Mouse (Mus musculus) brain, embryonic 14.5 days (tissue): ENCODE measurements around the gene Slc7a6. TPM values are rescaled to one million over a fixed set of nuclear protein-coding genes. Genes with fewer than 3 reads are reported as not detected.
A peak's percentile ranks its signal among the peaks of the same experiment; 100 is the strongest.
"Not testable (repeated sequence)": the region's sequence is repeated elsewhere in the genome, so short reads cannot be mapped to it uniquely, and the experiment has no call there.

Source experiments
- DNase-seq: peaks from one replicate; pipeline ENCODE4 v3.0.0-alpha.2; 2011; ENCODE audit warnings: low read depth
- CTCF ChIP-seq: fragments of 200-500 bp; IDR thresholded peaks from 2 replicates; pipeline ENCODE4 v1.5.1; 2012; ENCODE audit warnings: inconsistent platforms, mild to moderate bottlenecking, moderate library complexity, borderline replicate concordance; ENCODE audit not compliant: insufficient read depth, insufficient read length; ENCODE audit errors: extremely low read depth
- POLR2A ChIP-seq: fragments of 200-500 bp; IDR thresholded peaks from 2 replicates; pipeline ENCODE4 v1.6.1; 2012; ENCODE audit warnings: mild to moderate bottlenecking, inconsistent platforms, borderline replicate concordance; ENCODE audit not compliant: poor library complexity, insufficient read depth, insufficient read length, severe bottlenecking; ENCODE audit errors: extremely low read depth
- polyA plus RNA-seq: library from polyadenylated mRNA; depleted of rRNA; stranded (reverse); fragments of >200 nt; gene quantifications from 2 replicates; pipeline ENCODE4 v1.2.3, GENCODE M21; 2012

The Slc7a6 gene
- polyA plus RNA-seq, 1 experiment, result 56.7 TPM

- TF ChIP-seq POLR2A (no peak), CTCF (peak; percentile 7; the same call in 1 of the 2 replicates)
- peak; percentile 24 for DNase-seq
Observed at GRCm38 (mm10) chr8:106169934-106170480, 1.4 kb downstream of the Slc7a6 start.

- no peak for TF ChIP-seq POLR2A
- TF ChIP-seq CTCF, result no peak
Observed at GRCm38 (mm10) chr8:106173566-106173965, 4.9 kb downstream of the Slc7a6 start.

GRCm38 (mm10) chr8:106176891-106177290 is 8.2 kb downstream of the Slc7a6 start:
- DNase-seq, result peak; percentile 53
- TF ChIP-seq POLR2A (no peak), CTCF (no peak)

More at GRCm38 (mm10) chr8:106173566-106173965, 4.9 kb downstream of the Slc7a6 start:
- DNase-seq, result no peak

- no peak for DNase-seq
- TF ChIP-seq CTCF (no peak), POLR2A (no peak)
Observed at GRCm38 (mm10) chr8:106177594-106177993, 8.9 kb downstream of the Slc7a6 start.

- TF ChIP-seq POLR2A (no peak), CTCF (no peak)
Observed at GRCm38 (mm10) chr8:106178428-106178827, 9.8 kb downstream of the Slc7a6 start.

GRCm38 (mm10) chr8:106185628-106186270 is 17.1 kb downstream of the Slc7a6 start:
- TF ChIP-seq POLR2A (no peak), CTCF (no peak)
- peak; percentile 68 for DNase-seq

More at GRCm38 (mm10) chr8:106178428-106178827, 9.8 kb downstream of the Slc7a6 start:
- DNase-seq, result no peak

GRCm38 (mm10) chr8:106186394-106186793 is 17.7 kb downstream of the Slc7a6 start:
- no peak for TF ChIP-seq CTCF
- TF ChIP-seq POLR2A, result no peak
- DNase-seq, result no peak

GRCm38 (mm10) chr8:106189162-106189561 is 20.5 kb downstream of the Slc7a6 start:
- TF ChIP-seq POLR2A (no peak), CTCF (no peak)
- no peak for DNase-seq

GRCm38 (mm10) chr8:106191639-106192038 is 23.0 kb downstream of the Slc7a6 start:
- DNase-seq, result no peak
- TF ChIP-seq CTCF, result no peak

- TF ChIP-seq CTCF (no peak), POLR2A (no peak)
- no peak for DNase-seq
Observed at GRCm38 (mm10) chr8:106193162-106193561, 24.5 kb downstream of the Slc7a6 start.

GRCm38 (mm10) chr8:106194062-106194461 is 25.4 kb downstream of the Slc7a6 start:
- no peak for TF ChIP-seq CTCF
- no peak for TF ChIP-seq POLR2A
- DNase-seq, result no peak

GRCm38 (mm10) chr8:106198741-106199140 is 30.1 kb downstream of the Slc7a6 start:
- TF ChIP-seq POLR2A (no peak), CTCF (peak; percentile 63; the same call in 1 of the 2 replicates)
- DNase-seq, result peak; percentile 70

- not testable (repeated sequence) for DNase-seq
Observed at GRCm38 (mm10) chr8:106199596-106199995, 30.9 kb downstream of the Slc7a6 start.
